Mouse (Mus musculus) adrenal gland, adult 2 months (tissue): ENCODE data around the gene H2-Eb2. TPM values are rescaled to one million over a fixed set of nuclear protein-coding genes. Genes with fewer than 3 reads are reported as not detected.
"Not testable (repeated sequence)": the region's sequence is repeated elsewhere in the genome, so short reads cannot be mapped to it uniquely, and the experiment has no call there.

Experiments used
- DNase-seq: peaks from one replicate; pipeline ENCODE4 v3.0.0; 2021
- polyA plus RNA-seq: library from polyadenylated mRNA; depleted of rRNA; stranded (reverse); fragments of >200 nt; gene quantifications from 2 replicates; pipeline ENCODE4 v1.2.3, GENCODE M21; 2012
- total RNA-seq, 2 experiments: library from RNA; stranded (reverse); gene quantifications; 2 replicates each; pipeline ENCODE4 v1.2.3; 2021

Gene H2-Eb2
- total and polyA plus RNA-seq, 3 experiments, result 0.03 TPM; not detected in 2

- DNase-seq, result no peak
Observed at GRCm38 (mm10) chr17:34306407-34306806, 19.1 kb upstream of the H2-Eb2 start.

- DNase-seq, result no peak
Observed at GRCm38 (mm10) chr17:34307216-34307615, 18.2 kb upstream of the H2-Eb2 start.

- no peak for DNase-seq
Observed at GRCm38 (mm10) chr17:34308161-34308560, 17.3 kb upstream of the H2-Eb2 start.

- no peak for DNase-seq
Observed at GRCm38 (mm10) chr17:34309225-34309624, 16.2 kb upstream of the H2-Eb2 start.

- DNase-seq, result peak; percentile 84
Observed at GRCm38 (mm10) chr17:34309683-34310385, 15.6 kb upstream of the H2-Eb2 start.

GRCm38 (mm10) chr17:34310526-34310925 is 14.9 kb upstream of the H2-Eb2 start:
- DNase-seq, result not testable (repeated sequence)

GRCm38 (mm10) chr17:34312185-34312584 is 13.3 kb upstream of the H2-Eb2 start:
- no peak for DNase-seq

- DNase-seq, result peak; percentile 72
Observed at GRCm38 (mm10) chr17:34313393-34313792, 12.1 kb upstream of the H2-Eb2 start.

GRCm38 (mm10) chr17:34314286-34314685 is 11.2 kb upstream of the H2-Eb2 start:
- no peak for DNase-seq

- no peak for DNase-seq
Observed at GRCm38 (mm10) chr17:34315512-34315911, 10.0 kb upstream of the H2-Eb2 start.

GRCm38 (mm10) chr17:34316697-34317096 is 8.8 kb upstream of the H2-Eb2 start:
- no peak for DNase-seq

GRCm38 (mm10) chr17:34317275-34317674 is 8.2 kb upstream of the H2-Eb2 start:
- DNase-seq, result no peak

GRCm38 (mm10) chr17:34326373-34326772 is 908 bp downstream of the H2-Eb2 start:
- DNase-seq, result no peak

GRCm38 (mm10) chr17:34329807-34330206 is 4.3 kb downstream of the H2-Eb2 start:
- no peak for DNase-seq

- no peak for DNase-seq
Observed at GRCm38 (mm10) chr17:34331200-34331599, 5.7 kb downstream of the H2-Eb2 start.

GRCm38 (mm10) chr17:34340619-34341402 is 15.3 kb downstream of the H2-Eb2 start:
- peak; percentile 10 for DNase-seq

- no peak for DNase-seq
Observed at GRCm38 (mm10) chr17:34344882-34345281, 19.4 kb downstream of the H2-Eb2 start.

GRCm38 (mm10) chr17:34345486-34345885 is 20.0 kb downstream of the H2-Eb2 start:
- DNase-seq, result no peak

GRCm38 (mm10) chr17:34346041-34346440 is 20.6 kb downstream of the H2-Eb2 start:
- DNase-seq, result no peak

- DNase-seq, result peak; percentile 31
Observed at GRCm38 (mm10) chr17:34347606-34348308, 22.3 kb downstream of the H2-Eb2 start.

GRCm38 (mm10) chr17:34349429-34349828 is 24.0 kb downstream of the H2-Eb2 start:
- peak; percentile 60 for DNase-seq

- no peak for DNase-seq
Observed at GRCm38 (mm10) chr17:34354539-34354938, 29.1 kb downstream of the H2-Eb2 start, which contains the start of gene Btnl2. Gene Btnl2, plus strand, starts transcription at chr17:34354822.

GRCm38 (mm10) chr17:34354940-34355339 is 29.5 kb downstream of the H2-Eb2 start:
- no peak for DNase-seq
